Comparison of ENCODE assay signal across 20 mouse cellular contexts in the genomic region with DNA sequence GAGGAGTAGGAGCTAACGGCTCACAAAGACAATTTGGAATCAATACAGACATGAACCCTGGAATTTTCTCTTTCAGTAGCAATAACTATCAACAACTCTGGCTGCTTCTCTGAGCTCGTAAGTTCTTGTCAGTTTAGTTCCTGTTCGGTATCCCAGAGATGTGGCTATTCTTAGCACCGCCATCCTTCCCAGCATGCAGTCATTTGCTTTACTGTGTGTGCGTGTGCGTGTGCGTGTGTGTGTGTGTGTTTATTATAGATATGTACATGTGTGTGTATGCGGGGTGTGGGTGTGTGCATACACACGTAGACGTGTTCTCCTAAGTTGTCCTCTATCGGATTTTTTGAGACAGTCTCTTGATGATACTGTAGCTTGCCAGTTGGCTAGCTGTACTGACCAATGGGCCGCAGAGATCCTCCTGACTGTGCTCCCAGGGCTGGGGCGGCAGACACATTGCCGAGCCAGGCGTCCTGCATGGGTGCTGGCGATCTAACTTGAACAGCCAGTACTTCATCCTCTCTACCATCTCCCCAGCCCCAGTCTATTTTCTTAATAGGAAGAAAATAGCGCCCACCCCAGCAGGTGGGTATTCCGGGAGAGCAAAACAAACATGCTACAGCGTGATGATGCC.
DNase-seq lines count a peak whose midpoint lies in the region; ATAC-seq and TF ChIP-seq lines count a peak whose summit lies in the region.
"Had no signal": no experiment of that assay in that cellular context is flagged by ENCODE, and none has a peak within 500 bp of the region (broad histone marks: within the 10 kb centered on the region; RNA-seq: fewer than 3 reads in every experiment).

No protein-coding gene starts in this region.

- no peak overlapping the region for H3K9ac ChIP-seq in heart, embryonic 12.5 days
- H3K9ac ChIP-seq in heart, embryonic 15.5 days = no peak overlapping the region
- H3K9ac ChIP-seq: hindbrain, embryonic 12.5 days; limb, embryonic 15.5 days; liver, embryonic 15.5 days; lung, embryonic 14.5 days had no signal

- no peak for ATAC-seq in heart, embryonic 12.5 days (ENCODE audit: insufficient number of reproducible peaks, low FRiP score)
- no peak for ATAC-seq in heart, embryonic 15.5 days (replicated peaks; ENCODE audit: insufficient number of reproducible peaks, insufficient read depth, low FRiP score, low read depth)
- no peak for ATAC-seq in erythroblast, adult 5-6 weeks (replicated peaks; ENCODE audit: low FRiP score, poor library complexity, severe bottlenecking)
- ATAC-seq: forebrain, embryonic 14.5 days; intestine, embryonic 16.5 days had no signal

- WGBS in kidney, adult 2 months = 73% methylated on average over 19 of the region's 19 CpGs
- 58% methylated on average over 19 of the region's 19 CpGs for WGBS in heart, embryonic 12.5 days
- 56% methylated on average over 19 of the region's 19 CpGs for WGBS in heart, embryonic 15.5 days

- no peaks in the 10 kb centered on the region for H3K4me1 ChIP-seq in kidney, adult 2 months (ENCODE audit: control insufficient read depth, insufficient read depth, low read length)
- peaks cover 22% of the 10 kb centered on the region for H3K4me1 ChIP-seq in heart, embryonic 12.5 days (replicated peaks)
- peaks cover 17% of the 10 kb centered on the region for H3K4me1 ChIP-seq in heart, embryonic 15.5 days (replicated peaks)

- H3K4me2 ChIP-seq in heart, embryonic 12.5 days = peak overlapping the region; percentile 34
- H3K4me2 ChIP-seq in heart, embryonic 15.5 days = peak overlapping the region; percentile 46
- H3K4me2 ChIP-seq: hindbrain, embryonic 12.5 days; limb, embryonic 15.5 days; liver, embryonic 15.5 days; lung, embryonic 14.5 days had no signal

- no peaks in the 10 kb centered on the region for H3K36me3 ChIP-seq in kidney, adult 2 months (ENCODE audit: control insufficient read depth, insufficient read depth, low read length)
- H3K36me3 ChIP-seq in heart, embryonic 12.5 days = no peaks in the 10 kb centered on the region
- no peaks in the 10 kb centered on the region for H3K36me3 ChIP-seq in heart, embryonic 15.5 days
- H3K36me3 ChIP-seq: hindbrain, embryonic 12.5 days; limb, embryonic 10.5 days; limb, embryonic 15.5 days; liver, embryonic 15.5 days had no signal

- H3K27me3 ChIP-seq in kidney, adult 2 months (replicated peaks; ENCODE audit: control insufficient read depth, insufficient read depth, low read length) = no peaks in the 10 kb centered on the region
- H3K27me3 ChIP-seq in heart, embryonic 12.5 days (replicated peaks) = no peaks in the 10 kb centered on the region
- H3K27me3 ChIP-seq in heart, embryonic 15.5 days = no peaks in the 10 kb centered on the region
- H3K27me3 ChIP-seq: hindbrain, embryonic 12.5 days; limb, embryonic 15.5 days; liver, embryonic 15.5 days had no signal

- H3K9me3 ChIP-seq in heart, embryonic 12.5 days (replicated peaks) = no peaks in the 10 kb centered on the region
- no peaks in the 10 kb centered on the region for H3K9me3 ChIP-seq in heart, embryonic 15.5 days (replicated peaks)
- H3K9me3 ChIP-seq: hindbrain, embryonic 12.5 days; limb, embryonic 10.5 days; limb, embryonic 15.5 days; liver, embryonic 15.5 days had no signal

- H3K27ac ChIP-seq in kidney, adult 2 months (ENCODE audit: insufficient read depth, low read depth, low read length) = 0 out of 2 replicates have a peak overlapping the region, but pooled peaks have one; percentile 26
- H3K27ac ChIP-seq in heart, embryonic 12.5 days (ENCODE audit: poor library complexity, severe bottlenecking) = peak overlapping the region; percentile 35; the same call in 1 of the 2 replicates
- H3K27ac ChIP-seq in heart, embryonic 15.5 days = peak overlapping the region; percentile 39
- H3K27ac ChIP-seq: hindbrain, embryonic 12.5 days; limb, embryonic 10.5 days; limb, embryonic 15.5 days; liver, embryonic 15.5 days had no signal

- no peak overlapping the region for H3K4me3 ChIP-seq in kidney, adult 2 months (ENCODE audit: insufficient read depth, low read depth, low read length)
- H3K4me3 ChIP-seq in heart, embryonic 12.5 days = no peak overlapping the region
- H3K4me3 ChIP-seq in heart, embryonic 15.5 days = no peak overlapping the region; the same call in 1 of the 2 replicates
- H3K4me3 ChIP-seq: hindbrain, embryonic 12.5 days; limb, embryonic 10.5 days; limb, embryonic 15.5 days; liver, embryonic 15.5 days had no signal

- TF ChIP-seq POLR2A in kidney, adult 2 months (IDR thresholded peaks at IDR 0.05; ENCODE audit: low read depth, low read length) = no peak

- TF ChIP-seq CTCF in kidney, adult 2 months (conservative IDR thresholded peaks at IDR 0.05; ENCODE audit: insufficient read depth, insufficient read length, low read depth, low read length) = no peak

- DNase-seq in kidney, adult 2 months = peak; percentile 23
- DNase-seq in kidney, adult 8-10 months = no peak
- no peak for DNase-seq in gastrocnemius, adult 18-20 months (ENCODE audit: low spot score)
- DNase-seq: adrenal gland, adult 8-10 months; B cell, adult 2 months; cerebellum, adult 8-10 months; kidney, postnatal 14 days; lung, embryonic 14.5 days; lung, postnatal 14 days; midbrain, embryonic 14.5 days; thymus, postnatal 4 days had no signal
